Mouse (Mus musculus) brain, embryonic 18.5 days (tissue): Measurements from ENCODE around the gene Fxyd1.

Experiments used
- DNase-seq: peaks from one replicate; pipeline ENCODE4 v3.0.0-alpha.2; 2012; ENCODE audit warnings: low read depth, low spot score

The Fxyd1 gene

DNA sequence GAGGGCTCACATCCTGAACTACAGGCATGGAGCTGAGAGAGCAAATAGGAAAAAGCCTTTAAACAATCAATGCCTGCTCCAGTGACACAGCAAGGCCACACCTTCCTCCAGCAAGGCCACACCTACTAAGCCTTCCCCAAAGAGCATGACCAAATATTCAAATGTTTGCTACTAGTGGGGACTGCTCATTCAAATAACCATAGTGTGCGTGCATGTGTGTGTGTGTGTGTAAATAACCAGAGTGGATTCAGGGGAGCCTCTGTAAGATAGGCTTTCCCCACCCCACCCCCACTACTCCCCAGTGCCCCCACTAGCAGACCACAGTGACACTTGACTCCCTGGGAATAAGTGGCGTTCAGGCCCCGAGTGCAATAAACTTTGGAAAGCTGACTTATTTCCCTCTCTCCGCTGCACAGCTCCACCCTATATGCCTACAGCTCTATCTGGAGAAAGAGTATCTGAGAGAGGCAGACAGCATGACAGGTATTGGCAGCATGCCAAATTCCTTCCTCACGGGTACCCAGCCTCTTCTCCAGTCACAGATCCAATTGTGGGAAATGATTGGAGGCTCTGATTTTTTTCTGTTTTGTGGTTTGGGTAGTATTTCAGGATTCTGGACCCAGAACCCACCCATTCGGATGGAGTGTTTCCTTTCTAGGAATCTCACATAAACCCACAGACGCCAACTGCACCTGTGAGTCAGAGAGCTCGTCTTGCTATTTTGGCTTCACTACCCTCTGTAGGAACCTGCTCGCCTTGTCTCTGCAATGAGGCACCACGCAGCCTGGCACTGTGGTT, 39.7 kb downstream of the Fxyd1 start:
- DNase-seq: no peak

DNA sequence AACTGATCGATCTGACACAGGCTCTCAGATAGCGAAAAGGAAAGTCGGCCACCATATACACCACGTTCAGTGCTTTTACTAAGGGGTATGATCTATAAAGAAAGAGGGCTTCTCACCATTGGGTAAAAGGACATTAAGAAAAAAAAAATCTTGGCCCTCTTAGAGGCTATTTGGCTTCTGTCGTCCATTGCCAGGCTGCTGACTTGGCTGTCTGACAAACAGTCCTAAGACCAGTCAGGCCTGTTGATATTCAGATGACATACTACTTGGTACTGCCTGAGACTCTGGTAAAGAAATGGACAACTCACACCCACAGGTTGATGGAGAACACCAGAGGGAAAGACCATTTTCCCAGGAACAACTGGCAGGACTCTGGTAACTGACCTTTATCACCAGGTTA, 44.0 kb downstream of the Fxyd1 start:
- DNase-seq: no peak

GRCm38 (mm10) chr7:31008889-31009288, 48.1 kb downstream of the Fxyd1 start:
- DNase-seq: no peak

- DNase-seq: no peak
Observed at GRCm38 (mm10) chr7:31008175-31008574, 48.8 kb downstream of the Fxyd1 start.

DNA sequence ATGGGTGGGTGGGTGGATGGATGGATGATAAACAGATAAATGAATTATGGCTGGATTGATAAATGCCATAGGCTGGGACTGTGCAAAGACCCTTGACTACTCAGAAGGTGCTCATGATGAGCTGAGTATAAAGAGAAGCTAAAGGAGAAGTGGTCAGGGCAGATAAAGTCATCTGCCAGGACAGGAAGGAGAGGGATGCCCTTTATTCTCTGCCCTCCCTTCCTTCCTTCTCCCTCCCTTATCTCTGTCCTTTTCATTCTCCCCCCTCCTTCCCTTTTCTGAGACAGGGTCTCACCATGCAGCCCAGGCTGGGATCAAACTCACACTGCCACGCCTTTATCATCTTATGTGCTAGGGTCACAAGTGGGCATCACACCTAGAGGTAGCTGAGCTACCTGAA, 49.2 kb downstream of the Fxyd1 start:
- DNase-seq: no peak

- no peak for DNase-seq
Observed at GRCm38 (mm10) chr7:31002650-31003049, 54.3 kb downstream of the Fxyd1 start.
